Mouse (Mus musculus): ENCODE measurements around the gene Actb. TPM values are rescaled to one million over a fixed set of nuclear protein-coding genes. Genes with fewer than 3 reads are reported as not detected.
A peak's percentile ranks its signal among the peaks of the same experiment; 100 is the strongest.
"Not testable (repeated sequence)": the region's sequence is repeated elsewhere in the genome, so short reads cannot be mapped to it uniquely, and the experiment has no call there.

The Actb gene
- total RNA-seq, 2 experiments from 2014 or later, result 2,396 to 4,143 TPM

GRCm38 (mm10) chr5:142904208-142905037 lies 2.1 kb downstream of the Actb start:
- no peak for ATAC-seq (replicated peaks; ENCODE audit: low FRiP score, poor library complexity, severe bottlenecking)

GRCm38 (mm10) chr5:142903470-142904207 lies 2.9 kb downstream of the Actb start:
- ATAC-seq (replicated peaks; ENCODE audit: low FRiP score, poor library complexity, severe bottlenecking), result no peak

GRCm38 (mm10) chr5:142902506-142903314 lies 3.8 kb downstream of the Actb start:
- ATAC-seq (replicated peaks; ENCODE audit: low FRiP score, poor library complexity, severe bottlenecking), result no peak

GRCm38 (mm10) chr5:142901846-142902505 lies 4.6 kb downstream of the Actb start:
- ATAC-seq (replicated peaks; ENCODE audit: low FRiP score, poor library complexity, severe bottlenecking), result no peak

- no peak for ATAC-seq (replicated peaks; ENCODE audit: low FRiP score, poor library complexity, severe bottlenecking)
Measured at GRCm38 (mm10) chr5:142901355-142901802, 5.2 kb downstream of the Actb start.

GRCm38 (mm10) chr5:142900651-142901050 lies 5.9 kb downstream of the Actb start:
- ATAC-seq (replicated peaks; ENCODE audit: low FRiP score, poor library complexity, severe bottlenecking), result no peak

- ATAC-seq (replicated peaks; ENCODE audit: low FRiP score, poor library complexity, severe bottlenecking), result no peak
Measured at GRCm38 (mm10) chr5:142899932-142900533, 6.5 kb downstream of the Actb start.

GRCm38 (mm10) chr5:142899057-142899601 lies 7.4 kb downstream of the Actb start:
- no peak for ATAC-seq (replicated peaks; ENCODE audit: low FRiP score, poor library complexity, severe bottlenecking)

GRCm38 (mm10) chr5:142898316-142898715 lies 8.2 kb downstream of the Actb start:
- ATAC-seq (replicated peaks; ENCODE audit: low FRiP score, poor library complexity, severe bottlenecking), result no peak

GRCm38 (mm10) chr5:142897568-142898248 lies 8.8 kb downstream of the Actb start:
- no peak for ATAC-seq (replicated peaks; ENCODE audit: low FRiP score, poor library complexity, severe bottlenecking)

GRCm38 (mm10) chr5:142896713-142897112 lies 9.8 kb downstream of the Actb start:
- no peak for ATAC-seq (replicated peaks; ENCODE audit: low FRiP score, poor library complexity, severe bottlenecking)

- no peak for ATAC-seq (replicated peaks; ENCODE audit: low FRiP score, poor library complexity, severe bottlenecking)
Measured at GRCm38 (mm10) chr5:142896192-142896591, 10.4 kb downstream of the Actb start.

- ATAC-seq (replicated peaks; ENCODE audit: low FRiP score, poor library complexity, severe bottlenecking), result peak; percentile 94
Measured at GRCm38 (mm10) chr5:142894918-142895613, 11.5 kb downstream of the Actb start, which contains the start of gene Fbxl18. TSS of gene Fbxl18 (minus strand) at chr5:142895421.

GRCm38 (mm10) chr5:142891396-142891795 lies 15.2 kb downstream of the Actb start:
- no peak for ATAC-seq (replicated peaks; ENCODE audit: low FRiP score, poor library complexity, severe bottlenecking)

GRCm38 (mm10) chr5:142887533-142887932 lies 19.0 kb downstream of the Actb start:
- ATAC-seq (replicated peaks; ENCODE audit: low FRiP score, poor library complexity, severe bottlenecking), result not testable (repeated sequence)

GRCm38 (mm10) chr5:142886761-142887160 lies 19.8 kb downstream of the Actb start:
- ATAC-seq (replicated peaks; ENCODE audit: low FRiP score, poor library complexity, severe bottlenecking), result no peak

- ATAC-seq (replicated peaks; ENCODE audit: low FRiP score, poor library complexity, severe bottlenecking), result no peak
Measured at GRCm38 (mm10) chr5:142886181-142886580, 20.4 kb downstream of the Actb start.

- ATAC-seq (replicated peaks; ENCODE audit: low FRiP score, poor library complexity, severe bottlenecking), result no peak
Measured at GRCm38 (mm10) chr5:142882471-142882870, 24.1 kb downstream of the Actb start.

Data from erythroblast, adult 5-6 weeks (primary cell).